Mouse (Mus musculus) heart, embryonic 11.5 days (tissue): ENCODE results near the gene Ifna6. TPM values are rescaled to one million over a fixed set of nuclear protein-coding genes. Genes with fewer than 3 reads are reported as not detected.
"Not testable (repeated sequence)": the region's sequence is repeated elsewhere in the genome, so short reads cannot be mapped to it uniquely, and the experiment has no call there.

ENCODE experiments used
- ATAC-seq: fragments of 200-750 bp; cut with Nextera tagmentation; replicated peaks from 2 replicates; pipeline ENCODE4 v1.8.0; 2017; ENCODE audit warnings: moderate library complexity; ENCODE audit not compliant: insufficient number of reproducible peaks, low FRiP score, low TSS enrichment
- H3K27ac ChIP-seq: fragments of 300-500 bp; sonication (generic); 2 replicates; pipeline ENCODE4 v1.5.1; 2014; ENCODE audit warnings: mild to moderate bottlenecking, low read depth, low read length
- H3K27me3 ChIP-seq: fragments of 300-500 bp; sonication (generic); 2 replicates; pipeline ENCODE4 v1.6.1; 2014; ENCODE audit warnings: mild to moderate bottlenecking, low read length, mixed read lengths; ENCODE audit not compliant: control insufficient read depth, insufficient read depth
- H3K36me3 ChIP-seq: fragments of 300-500 bp; sonication (generic); 2 replicates; pipeline ENCODE4 v1.6.1; 2014; ENCODE audit warnings: mild to moderate bottlenecking, low read length, moderate library complexity, mixed read lengths; ENCODE audit not compliant: control insufficient read depth, insufficient read depth
- H3K4me1 ChIP-seq: fragments of 300-500 bp; sonication (generic); 2 replicates; pipeline ENCODE4 v1.6.1; 2014; ENCODE audit warnings: low read length; ENCODE audit not compliant: control insufficient read depth, insufficient read depth
- H3K4me2 ChIP-seq: fragments of 300-500 bp; sonication (generic); 2 replicates; pipeline ENCODE4 v1.6.1; 2014; ENCODE audit warnings: mild to moderate bottlenecking, moderate library complexity
- H3K4me3 ChIP-seq: fragments of 300-500 bp; sonication (generic); 2 replicates; pipeline ENCODE4 v1.5.1; 2014; ENCODE audit warnings: low read depth, low read length
- H3K9ac ChIP-seq: fragments of 300-500 bp; sonication (generic); 2 replicates; pipeline ENCODE4 v1.6.1; 2014; ENCODE audit warnings: mild to moderate bottlenecking, low read depth, low read length, moderate library complexity
- H3K9me3 ChIP-seq: fragments of 300-500 bp; sonication (generic); replicated peaks from 2 replicates; pipeline ENCODE4 v1.6.1; 2016; ENCODE audit warnings: low read length; ENCODE audit not compliant: control insufficient read depth
- WGBS: fragments of 180-500 bp; shearing (Covaris S2); extraction: QIAGEN DNeasy Blood & Tissue Kit; methylation state at CpG from one replicate; pipeline ENCODE4 v1.1.7; 2014; ENCODE audit not compliant: insufficient replicate concordance; 5-methylcytosine and 5-hydroxymethylcytosine counted together
- polyA plus RNA-seq: library from polyadenylated mRNA; unstranded; fragments of >200 nt; fragmentation: Nextera tagmentation; extraction: Ambion mirVana; gene quantifications from 2 replicates; pipeline ENCODE4 v1.2.1, GENCODE M21; 2014

Ifna6 gene
- polyA plus RNA-seq, 1 experiment from 2014 or later, result not detected

DNA sequence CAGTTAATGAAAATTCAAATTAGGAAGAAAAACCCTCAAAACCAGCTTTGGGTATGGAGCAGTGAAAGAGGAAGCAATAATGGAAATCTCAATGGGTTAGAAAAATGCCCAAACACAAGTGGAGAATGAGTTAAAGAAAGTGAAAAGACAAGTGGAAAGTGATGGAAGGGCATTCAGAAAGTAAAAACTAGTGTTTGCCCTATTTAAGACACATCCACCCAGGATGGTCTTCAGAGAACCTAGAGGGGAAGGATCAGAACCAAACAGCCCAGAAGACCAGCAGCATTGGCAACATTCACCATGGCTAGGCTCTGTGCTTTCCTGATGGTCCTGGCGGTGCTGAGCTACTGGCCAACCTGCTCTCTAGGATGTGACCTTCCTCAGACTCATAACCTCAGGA is 8.0 kb downstream of the Ifna6 start, which contains the start of gene Ifna5:
Gene Ifna5 (plus strand): TSS at position 301 of the 400 bp plus-strand sequence.
- 90% methylated on average over 1 of the region's 1 CpGs for WGBS
- ATAC-seq, H3K4me1 ChIP-seq, H3K27ac ChIP-seq, H3K4me2 ChIP-seq, H3K4me3 ChIP-seq, H3K36me3 ChIP-seq, H3K9me3 ChIP-seq, H3K27me3 ChIP-seq, H3K9ac ChIP-seq: not testable (repeated sequence)

DNA sequence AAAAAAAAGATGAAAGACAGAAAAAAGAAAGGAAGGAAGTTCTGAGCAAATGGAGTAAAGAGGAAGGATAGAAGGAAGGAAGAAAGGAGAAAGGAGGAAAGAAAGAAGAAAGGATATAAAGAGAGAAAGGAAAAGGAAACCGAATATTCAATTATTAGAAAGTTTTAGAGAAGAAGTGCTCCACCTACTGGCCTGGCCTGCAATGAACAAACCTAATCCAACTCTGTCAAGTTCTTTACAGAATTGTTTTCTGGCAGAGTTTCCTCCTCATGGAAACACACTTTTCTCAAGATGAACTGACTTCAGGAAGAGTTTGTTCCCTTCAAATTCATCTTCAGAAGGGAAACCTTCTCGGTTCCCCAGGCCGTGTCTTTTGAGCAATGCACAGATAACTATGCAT is 11.6 kb downstream of the Ifna6 start:
- no peak for ATAC-seq
- H3K27ac ChIP-seq, result no peak overlapping the region
- no peaks in the 10 kb centered on the region for H3K36me3 ChIP-seq
- 35% methylated on average over 3 of the region's 3 CpGs for WGBS
- no peak overlapping the region for H3K4me3 ChIP-seq
- no peak overlapping the region for H3K4me2 ChIP-seq
- no peaks in the 10 kb centered on the region for H3K9me3 ChIP-seq
- H3K4me1 ChIP-seq, result no peaks in the 10 kb centered on the region
- no peak overlapping the region for H3K9ac ChIP-seq
- H3K27me3 ChIP-seq, result no peaks in the 10 kb centered on the region

DNA sequence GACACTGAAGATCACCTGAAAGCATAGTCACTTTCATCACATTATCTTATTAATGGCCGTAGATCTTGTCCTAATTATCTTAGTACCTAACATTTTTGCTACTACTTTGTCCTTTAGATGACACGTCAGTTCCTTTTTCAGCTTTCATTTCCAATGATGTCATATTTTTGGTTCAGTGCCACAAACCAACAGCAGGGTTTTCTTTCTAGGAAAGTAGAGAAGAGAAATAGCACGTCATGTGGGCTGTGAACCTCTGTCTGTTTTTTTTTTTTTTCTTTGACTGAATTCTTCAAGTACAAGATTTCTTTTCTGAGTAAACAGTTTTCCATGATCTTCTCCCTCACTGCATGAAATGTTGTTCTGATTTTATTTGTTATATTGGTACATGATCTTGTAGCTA is 12.8 kb downstream of the Ifna6 start:
- 67% methylated on average over 3 of the region's 3 CpGs for WGBS
- ATAC-seq, result no peak

DNA sequence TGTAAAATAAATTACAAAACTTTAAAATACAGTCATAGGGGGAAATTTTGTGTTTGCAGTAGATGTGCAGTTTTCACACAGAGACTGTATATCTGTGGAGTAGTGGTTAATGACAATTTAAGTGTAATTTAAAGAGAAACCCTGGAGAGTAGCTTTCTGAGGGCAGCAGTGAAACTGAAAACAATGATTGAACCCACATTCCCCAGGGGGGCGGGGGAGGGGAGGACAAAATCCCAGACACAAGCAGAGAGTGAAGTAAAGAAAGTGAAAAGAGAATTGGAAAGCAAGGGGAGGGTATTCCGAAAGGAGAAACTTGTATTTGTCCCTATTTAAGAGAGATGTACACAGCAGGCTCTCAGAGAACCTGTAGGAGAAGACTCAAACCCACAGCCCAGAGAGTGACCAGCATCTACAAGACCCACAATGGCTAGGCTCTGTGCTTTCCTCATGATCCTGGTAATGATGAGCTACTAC is 14.3 kb downstream of the Ifna6 start, which contains the start of gene Ifna4:
Gene Ifna4 (plus strand): TSS at position 424 of the 474 bp plus-strand sequence.
- no peaks in the 10 kb centered on the region for H3K36me3 ChIP-seq
- no peak within 1 kb of the TSS for H3K4me3 ChIP-seq
- WGBS, result 43% methylated on average over 2 of the region's 2 CpGs
- no peaks in the 10 kb centered on the region for H3K27me3 ChIP-seq
- H3K4me1 ChIP-seq, result no peaks in the 10 kb centered on the region
- H3K4me2 ChIP-seq, result no peak within 1 kb of the TSS
- no peaks in the 10 kb centered on the region for H3K9me3 ChIP-seq
- H3K9ac ChIP-seq, result no peak within 1 kb of the TSS
- ATAC-seq, result no peak
- H3K27ac ChIP-seq, result no peak within 1 kb of the TSS

More for the DNA sequence above, 12.8 kb downstream of the Ifna6 start:
- Histone ChIP-seq H3K4me3 (no peak overlapping the region), H3K27ac (no peak overlapping the region), H3K36me3 (no peaks in the 10 kb centered on the region), H3K4me2 (no peak overlapping the region), H3K27me3 (no peaks in the 10 kb centered on the region), H3K9me3 (no peaks in the 10 kb centered on the region), H3K4me1 (no peaks in the 10 kb centered on the region), H3K9ac (no peak overlapping the region)

DNA sequence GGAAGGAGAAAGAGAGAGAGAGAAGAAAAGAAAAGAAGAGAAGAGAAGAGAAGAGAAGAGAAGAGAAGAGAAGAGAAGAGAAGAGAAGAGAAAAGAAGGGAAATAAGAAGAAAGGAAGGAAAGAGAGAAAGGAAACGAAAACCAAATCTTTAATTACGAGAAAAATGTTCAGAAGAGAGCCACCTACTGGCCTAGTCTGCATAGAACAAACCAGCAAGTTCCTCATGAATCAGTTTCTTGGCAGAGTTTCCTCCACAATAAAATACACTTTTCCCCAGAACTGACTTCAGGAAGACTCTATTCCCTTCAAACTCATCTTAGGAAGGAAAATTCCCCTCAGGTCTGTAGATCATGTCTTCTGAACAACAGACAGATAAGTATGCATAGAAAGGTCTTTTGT is 18.1 kb downstream of the Ifna6 start:
- Histone ChIP-seq H3K9me3 (no peaks in the 10 kb centered on the region), H3K4me1 (no peaks in the 10 kb centered on the region), H3K4me2 (no peak overlapping the region), H3K27ac (no peak overlapping the region), H3K36me3 (no peaks in the 10 kb centered on the region), H3K9ac (no peak overlapping the region), H3K27me3 (no peaks in the 10 kb centered on the region), H3K4me3 (no peak overlapping the region)
- WGBS, result 44% methylated on average over 2 of the region's 2 CpGs
- no peak for ATAC-seq

DNA sequence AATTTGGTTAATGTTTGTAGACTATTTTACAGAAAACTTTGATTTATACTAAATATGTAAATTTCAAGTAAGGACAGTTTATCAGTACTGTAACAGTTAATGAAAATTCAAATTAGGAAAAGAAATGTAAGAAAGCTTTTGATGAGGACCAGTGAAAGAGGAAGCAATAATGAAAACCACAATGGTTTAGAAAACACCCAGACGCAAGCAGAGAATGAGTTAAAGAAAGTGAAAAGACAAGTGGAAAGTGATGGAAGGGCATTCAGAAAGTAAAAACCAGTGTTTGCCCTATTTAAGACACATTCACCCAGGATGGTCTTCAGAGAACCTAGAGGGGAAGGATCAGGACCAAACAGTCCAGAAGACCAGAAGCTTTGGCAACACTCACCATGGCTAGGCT is 22.5 kb downstream of the Ifna6 start, which contains the start of gene Ifna1:
Gene Ifna1 (plus strand): TSS at position 390 of the 400 bp plus-strand sequence.
- ATAC-seq, result no peak

DNA sequence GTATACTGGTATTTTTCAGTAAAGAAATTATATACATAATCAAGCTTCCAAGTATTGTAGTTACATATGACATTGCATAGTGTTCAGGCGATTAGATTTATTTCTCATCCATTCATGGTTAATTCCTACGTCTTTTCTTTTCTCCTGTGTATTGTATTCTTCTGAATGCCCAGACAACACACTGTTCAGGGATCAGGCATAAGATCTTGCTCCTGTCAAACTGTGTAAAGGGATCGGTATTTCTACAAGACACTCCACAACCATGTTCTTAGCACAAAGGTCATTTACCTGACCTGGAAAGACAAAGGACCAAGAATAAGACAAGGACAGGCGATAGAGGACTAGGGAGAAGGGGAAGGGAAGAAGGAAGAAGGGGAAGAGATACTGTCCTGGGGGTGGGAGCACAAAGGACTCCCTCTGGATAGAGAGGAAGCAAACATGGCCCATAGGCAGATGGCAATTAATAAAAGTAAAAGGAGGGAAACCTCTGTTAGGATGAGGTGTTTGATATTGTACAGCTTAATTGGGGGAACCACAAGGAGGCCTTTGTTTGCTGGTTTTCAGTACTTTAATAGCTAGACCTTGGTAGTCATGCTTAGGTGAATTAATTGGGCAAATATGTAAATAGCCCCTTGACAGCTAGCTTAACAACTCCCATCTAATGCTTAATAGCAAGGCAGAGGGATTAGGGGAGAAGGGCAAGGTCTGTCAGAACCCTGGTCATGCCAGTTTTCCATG is 24.0 kb downstream of the Ifna6 start:
- Histone ChIP-seq H3K4me1 (no peaks in the 10 kb centered on the region), H3K27ac (no peak overlapping the region), H3K4me3 (no peak overlapping the region), H3K9ac (no peak overlapping the region), H3K9me3 (no peaks in the 10 kb centered on the region), H3K4me2 (no peak overlapping the region), H3K27me3 (no peaks in the 10 kb centered on the region), H3K36me3 (no peaks in the 10 kb centered on the region)
- ATAC-seq, result no peak
- 68% methylated on average over 4 of the region's 4 CpGs for WGBS

More for the DNA sequence above, 22.5 kb downstream of the Ifna6 start, which contains the start of gene Ifna1:
- Histone ChIP-seq H3K4me2 (no peak within 1 kb of the TSS), H3K36me3 (no peaks in the 10 kb centered on the region), H3K9ac (no peak within 1 kb of the TSS), H3K27me3 (no peaks in the 10 kb centered on the region), H3K27ac (no peak within 1 kb of the TSS), H3K4me3 (no peak within 1 kb of the TSS), H3K4me1 (no peaks in the 10 kb centered on the region), H3K9me3 (no peaks in the 10 kb centered on the region)
- WGBS, result 72% methylated on average over 1 of the region's 1 CpGs

DNA sequence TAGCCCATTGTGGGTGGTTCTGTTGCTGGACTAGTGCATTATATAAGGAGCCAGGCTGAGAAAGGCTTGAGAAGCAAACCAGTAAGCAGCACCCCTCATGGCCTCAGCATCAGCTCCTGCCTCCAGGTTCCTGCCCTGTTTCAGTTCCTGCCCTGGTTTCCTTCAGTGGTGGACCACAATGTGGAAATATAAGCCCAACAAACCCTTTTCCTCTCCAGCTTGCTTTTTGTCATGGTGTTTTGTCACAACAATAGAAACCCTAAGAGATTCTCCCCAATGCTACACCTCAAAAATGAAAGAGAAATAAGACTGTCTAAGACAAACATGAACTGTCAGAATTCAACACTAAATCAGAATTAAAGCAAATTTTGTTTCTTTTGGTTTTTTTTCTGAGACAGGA is 32.0 kb downstream of the Ifna6 start:
- no peaks in the 10 kb centered on the region for H3K9me3 ChIP-seq
- H3K27ac ChIP-seq, result no peak overlapping the region
- no peak overlapping the region for H3K4me2 ChIP-seq
- no peak overlapping the region for H3K9ac ChIP-seq
- no peak for ATAC-seq
- H3K4me1 ChIP-seq, result no peaks in the 10 kb centered on the region
- H3K36me3 ChIP-seq, result no peaks in the 10 kb centered on the region
- no peak overlapping the region for H3K4me3 ChIP-seq
- peaks cover 4% of the 10 kb centered on the region; the same call in 1 of the 2 replicates for H3K27me3 ChIP-seq

DNA sequence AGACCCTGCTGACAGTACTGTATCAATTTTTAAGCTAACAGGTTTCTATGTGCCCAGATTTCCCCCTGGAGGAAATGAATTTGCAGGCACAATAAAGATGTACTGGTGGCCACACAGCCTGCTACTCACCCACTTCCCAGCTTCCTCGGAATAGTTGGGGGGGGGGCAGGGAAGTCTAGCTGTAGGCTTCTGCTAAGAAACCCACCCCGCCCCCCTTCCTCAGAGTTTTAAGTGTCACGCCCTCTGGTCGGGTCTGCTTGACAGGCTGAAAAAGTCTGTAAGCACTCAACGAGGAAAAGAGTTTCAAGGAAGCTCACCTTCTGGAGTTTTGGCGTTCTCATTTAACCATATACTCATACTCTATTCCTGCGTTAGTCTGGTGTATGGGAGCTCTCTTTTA is 36.1 kb downstream of the Ifna6 start:
- Histone ChIP-seq H3K4me1 (no peaks in the 10 kb centered on the region), H3K27me3 (peaks cover 11% of the 10 kb centered on the region; the same call in 1 of the 2 replicates), H3K36me3 (no peaks in the 10 kb centered on the region), H3K9ac (no peak overlapping the region), H3K4me3 (no peak overlapping the region), H3K4me2 (no peak overlapping the region), H3K9me3 (no peaks in the 10 kb centered on the region), H3K27ac (no peak overlapping the region)
- ATAC-seq, result no peak
- 6% methylated on average over 7 of the region's 7 CpGs for WGBS
